Mouse (Mus musculus): ENCODE data around the gene Xpo6. TPM values are rescaled to one million over a fixed set of nuclear protein-coding genes. Genes with fewer than 3 reads are reported as not detected.
A peak's percentile ranks its signal among the peaks of the same experiment; 100 is the strongest.

The Xpo6 gene
- polyA plus RNA-seq, 1 experiment from 2014 or later, result 75.4 TPM

- peaks cover 24% of the 10 kb centered on the region; the same call in 1 of the 2 replicates for H3K4me1 ChIP-seq
- H3K9ac ChIP-seq, result no peak overlapping the region
- no peak overlapping the region for H3K27ac ChIP-seq
- H3K36me3 ChIP-seq, result no peaks in the 10 kb centered on the region
- peaks cover 46% of the 10 kb centered on the region for H3K27me3 ChIP-seq (replicated peaks)
- no peaks in the 10 kb centered on the region for H3K9me3 ChIP-seq
- H3K4me2 ChIP-seq (replicated peaks), result no peak overlapping the region
- 93% methylated on average over 9 of the region's 9 CpGs for WGBS
- no peak for ATAC-seq (ENCODE audit: low FRiP score, low read depth)
- no peak overlapping the region for H3K4me3 ChIP-seq
Measured at GRCm38 (mm10) chr7:126085154-126085553, 115.1 kb downstream of the Xpo6 start.

GRCm38 (mm10) chr7:126083980-126084348 is 116.3 kb downstream of the Xpo6 start:
- no peak overlapping the region for H3K27ac ChIP-seq
- no peaks in the 10 kb centered on the region for H3K36me3 ChIP-seq
- peaks cover 24% of the 10 kb centered on the region; the same call in 1 of the 2 replicates for H3K4me1 ChIP-seq
- no peaks in the 10 kb centered on the region for H3K9me3 ChIP-seq
- no peak for ATAC-seq (ENCODE audit: low FRiP score, low read depth)
- H3K4me3 ChIP-seq, result no peak overlapping the region
- H3K27me3 ChIP-seq (replicated peaks), result peaks cover 56% of the 10 kb centered on the region
- 20% methylated on average over 4 of the region's 4 CpGs for WGBS
- H3K4me2 ChIP-seq (replicated peaks), result no peak overlapping the region
- H3K9ac ChIP-seq, result no peak overlapping the region

- Histone ChIP-seq H3K9me3 (no peaks in the 10 kb centered on the region), H3K4me3 (no peak overlapping the region), H3K36me3 (no peaks in the 10 kb centered on the region), H3K4me2 (replicated peaks) (peak overlapping the region; percentile 98; the same call in 1 of the 2 replicates), H3K27me3 (replicated peaks) (peaks cover 56% of the 10 kb centered on the region), H3K27ac (no peak overlapping the region), H3K9ac (no peak overlapping the region), H3K4me1 (peaks cover 24% of the 10 kb centered on the region; the same call in 1 of the 2 replicates)
- 18% methylated on average over 9 of the region's 9 CpGs for WGBS
- ATAC-seq (ENCODE audit: low FRiP score, low read depth), result no peak
Measured at GRCm38 (mm10) chr7:126083341-126083979, 116.8 kb downstream of the Xpo6 start.

- no peaks in the 10 kb centered on the region for H3K36me3 ChIP-seq
- no peaks in the 10 kb centered on the region for H3K9me3 ChIP-seq
- H3K27ac ChIP-seq, result no peak within 1 kb of the TSS
- H3K4me3 ChIP-seq, result peak within 1 kb of the TSS; percentile 63
- WGBS, result 1% methylated on average over 49 of the region's 49 CpGs
- H3K4me2 ChIP-seq (replicated peaks), result peak within 1 kb of the TSS; percentile 98
- peak within 1 kb of the TSS; percentile 73 for H3K9ac ChIP-seq
- ATAC-seq (ENCODE audit: low FRiP score, low read depth), result peak; percentile 39; the same call in 1 of the 2 replicates
- H3K4me1 ChIP-seq, result peaks cover 24% of the 10 kb centered on the region; the same call in 1 of the 2 replicates
- H3K27me3 ChIP-seq (replicated peaks), result peaks cover 56% of the 10 kb centered on the region
Measured at GRCm38 (mm10) chr7:126082286-126082741, 118.0 kb downstream of the Xpo6 start, which contains the start of gene Gsg1l. Gsg1l (minus strand) TSS chr7:126082411.

- H3K4me1 ChIP-seq, result peaks cover 23% of the 10 kb centered on the region; the same call in 1 of the 2 replicates
- peak overlapping the region; percentile 73 for H3K9ac ChIP-seq
- H3K36me3 ChIP-seq, result no peaks in the 10 kb centered on the region
- peaks cover 56% of the 10 kb centered on the region for H3K27me3 ChIP-seq (replicated peaks)
- WGBS, result under 1% methylated on average over 80 of the region's 80 CpGs
- no peak; the same call in 1 of the 2 replicates for ATAC-seq (ENCODE audit: low FRiP score, low read depth)
- no peak overlapping the region for H3K27ac ChIP-seq
- peak overlapping the region; percentile 98 for H3K4me2 ChIP-seq (replicated peaks)
- H3K4me3 ChIP-seq, result peak overlapping the region; percentile 63
- H3K9me3 ChIP-seq, result no peaks in the 10 kb centered on the region
Measured at GRCm38 (mm10) chr7:126081727-126082285, 118.5 kb downstream of the Xpo6 start.

GRCm38 (mm10) chr7:126080949-126081654 is 119.2 kb downstream of the Xpo6 start:
- Histone ChIP-seq H3K27me3 (replicated peaks) (peaks cover 56% of the 10 kb centered on the region), H3K9ac (peak overlapping the region; percentile 73), H3K27ac (no peak overlapping the region), H3K4me3 (peak overlapping the region; percentile 63), H3K4me2 (replicated peaks) (peak overlapping the region; percentile 98), H3K9me3 (no peaks in the 10 kb centered on the region), H3K36me3 (no peaks in the 10 kb centered on the region), H3K4me1 (peaks cover 18% of the 10 kb centered on the region; the same call in 1 of the 2 replicates)
- WGBS, result 17% methylated on average over 16 of the region's 16 CpGs
- no peak for ATAC-seq (ENCODE audit: low FRiP score, low read depth)

- no peak overlapping the region for H3K27ac ChIP-seq
- H3K27me3 ChIP-seq (replicated peaks), result peaks cover 27% of the 10 kb centered on the region
- H3K4me3 ChIP-seq, result no peak overlapping the region
- no peaks in the 10 kb centered on the region for H3K9me3 ChIP-seq
- no peaks in the 10 kb centered on the region for H3K36me3 ChIP-seq
- H3K4me2 ChIP-seq (replicated peaks), result no peak overlapping the region
- H3K9ac ChIP-seq, result no peak overlapping the region
- 93% methylated on average over 1 of the region's 1 CpGs for WGBS
- 0 out of 2 replicates have a peak, but pooled peaks cover 8% of the 10 kb centered on the region for H3K4me1 ChIP-seq
- no peak for ATAC-seq (ENCODE audit: low FRiP score, low read depth)
Measured at GRCm38 (mm10) chr7:126076935-126077334, 123.4 kb downstream of the Xpo6 start.

GRCm38 (mm10) chr7:126075058-126075457 is 125.2 kb downstream of the Xpo6 start:
- ATAC-seq (ENCODE audit: low FRiP score, low read depth), result no peak
- no peak overlapping the region for H3K4me3 ChIP-seq
- H3K27ac ChIP-seq, result no peak overlapping the region
- no peak overlapping the region for H3K4me2 ChIP-seq (replicated peaks)
- peaks cover 9% of the 10 kb centered on the region for H3K27me3 ChIP-seq (replicated peaks)
- WGBS, result 73% methylated on average over 9 of the region's 9 CpGs
- no peak overlapping the region for H3K9ac ChIP-seq
- no peaks in the 10 kb centered on the region for H3K4me1 ChIP-seq
- H3K36me3 ChIP-seq, result no peaks in the 10 kb centered on the region
- no peaks in the 10 kb centered on the region for H3K9me3 ChIP-seq

GRCm38 (mm10) chr7:126070321-126070720 is 130.0 kb downstream of the Xpo6 start:
- Histone ChIP-seq H3K36me3 (no peaks in the 10 kb centered on the region), H3K9ac (no peak overlapping the region), H3K27ac (no peak overlapping the region), H3K4me2 (replicated peaks) (no peak overlapping the region), H3K9me3 (no peaks in the 10 kb centered on the region), H3K4me3 (no peak overlapping the region), H3K27me3 (replicated peaks) (no peaks in the 10 kb centered on the region), H3K4me1 (no peaks in the 10 kb centered on the region)
- ATAC-seq (ENCODE audit: low FRiP score, low read depth), result no peak
- WGBS, result 96% methylated on average over 4 of the region's 4 CpGs

- ATAC-seq (ENCODE audit: low FRiP score, low read depth), result no peak
- H3K36me3 ChIP-seq, result no peaks in the 10 kb centered on the region
- H3K27ac ChIP-seq, result no peak overlapping the region
- WGBS, result 71% methylated on average over 14 of the region's 14 CpGs
- H3K27me3 ChIP-seq (replicated peaks), result no peaks in the 10 kb centered on the region
- no peak overlapping the region for H3K9ac ChIP-seq
- no peak overlapping the region for H3K4me3 ChIP-seq
- H3K4me1 ChIP-seq, result peaks cover 8% of the 10 kb centered on the region; the same call in 1 of the 2 replicates
- no peaks in the 10 kb centered on the region for H3K9me3 ChIP-seq
- no peak overlapping the region for H3K4me2 ChIP-seq (replicated peaks)
Measured at GRCm38 (mm10) chr7:126066777-126067176, 133.5 kb downstream of the Xpo6 start.

- Histone ChIP-seq H3K9ac (no peak overlapping the region), H3K27ac (no peak overlapping the region), H3K9me3 (no peaks in the 10 kb centered on the region), H3K36me3 (no peaks in the 10 kb centered on the region), H3K4me3 (no peak overlapping the region), H3K4me1 (peaks cover 8% of the 10 kb centered on the region; the same call in 1 of the 2 replicates), H3K4me2 (replicated peaks) (no peak overlapping the region), H3K27me3 (replicated peaks) (0 out of 2 replicates have a peak, but pooled peaks cover 2% of the 10 kb centered on the region)
- ATAC-seq (ENCODE audit: low FRiP score, low read depth), result no peak
- WGBS, result 71% methylated on average over 5 of the region's 5 CpGs
Measured at GRCm38 (mm10) chr7:126065243-126065876, 134.9 kb downstream of the Xpo6 start.

- WGBS, result 29% methylated on average over 4 of the region's 4 CpGs
- H3K4me2 ChIP-seq (replicated peaks), result no peak overlapping the region
- no peak overlapping the region for H3K4me3 ChIP-seq
- H3K27me3 ChIP-seq (replicated peaks), result 0 out of 2 replicates have a peak, but pooled peaks cover 5% of the 10 kb centered on the region
- H3K9ac ChIP-seq, result no peak overlapping the region
- H3K27ac ChIP-seq, result no peak overlapping the region
- H3K4me1 ChIP-seq, result peaks cover 14% of the 10 kb centered on the region
- ATAC-seq (ENCODE audit: low FRiP score, low read depth), result 0 out of 2 replicates have a peak, but pooled peaks have one; percentile 41
- H3K36me3 ChIP-seq, result no peaks in the 10 kb centered on the region
- no peaks in the 10 kb centered on the region for H3K9me3 ChIP-seq
Measured at GRCm38 (mm10) chr7:126062228-126062627, 138.1 kb downstream of the Xpo6 start.

Data from neural tube, embryonic 12.5 days (tissue).